Mouse (Mus musculus) MEL (cell line): ENCODE data around the gene Sertad2. TPM values are rescaled to one million over a fixed set of nuclear protein-coding genes. Genes with fewer than 3 reads are reported as not detected.

ENCODE experiments used
- DNase-seq: peaks from one replicate; pipeline ENCODE4 v3.0.0; 2011; ENCODE audit warnings: low read depth, low spot score
- H3K27ac ChIP-seq: 2 replicates; pipeline ENCODE4 v1.5.1; 2012; ENCODE audit warnings: low read depth, mild to moderate bottlenecking, control low read depth, low read length, moderate library complexity; ENCODE audit not compliant: control insufficient read depth
- H3K27me3 ChIP-seq, 2 experiments: fragments of 150-350 bp in 1 of 2; sonication (generic) in 1 of 2; 2 replicates each; pipeline ENCODE4 v1.6.1; 2012; ENCODE audit warnings: low read length in 2 of 2, mild to moderate bottlenecking in 2 of 2, improper control_type of control experiment in 1 of 2, moderate library complexity in 1 of 2; ENCODE audit not compliant: insufficient read depth in 2 of 2, control insufficient read depth in 1 of 2
- H3K36me3 ChIP-seq, 2 experiments: 2 replicates each; pipeline ENCODE4 v1.6.1; 2012 to 2014; ENCODE audit warnings: low read length in 2 of 2, improper control_type of control experiment in 1 of 2, inconsistent platforms in 1 of 2, mild to moderate bottlenecking in 1 of 2; ENCODE audit not compliant: insufficient read depth in 2 of 2, control insufficient read depth in 1 of 2
- H3K4me1 ChIP-seq, 2 experiments: fragments of 150-350 bp in 1 of 2; sonication (generic) in 1 of 2; 2 replicates each; pipeline ENCODE4 v1.6.1; 2012; ENCODE audit warnings: low read length in 2 of 2, improper control_type of control experiment in 1 of 2, mild to moderate bottlenecking in 1 of 2; ENCODE audit not compliant: insufficient read depth in 2 of 2, control insufficient read depth in 1 of 2
- H3K4me3 ChIP-seq, 2 experiments: fragments of 150-350 bp in 1 of 2; sonication (generic) in 1 of 2; 2 replicates each; pipeline ENCODE4 v1.5.1; 2012; ENCODE audit warnings: low read depth in 2 of 2, low read length in 2 of 2, mild to moderate bottlenecking in 2 of 2, moderate library complexity in 2 of 2, control low read depth in 1 of 2, improper control_type of control experiment in 1 of 2; ENCODE audit not compliant: control insufficient read depth in 1 of 2, insufficient read depth in 1 of 2
- H3K79me2 ChIP-seq: 2 replicates; pipeline ENCODE4 v1.6.1; 2012; ENCODE audit warnings: mild to moderate bottlenecking, low read length, moderate library complexity; ENCODE audit not compliant: control insufficient read depth, poor library complexity, insufficient read depth
- H3K9ac ChIP-seq: 2 replicates; pipeline ENCODE4 v1.6.1; 2012; ENCODE audit warnings: low read depth, mild to moderate bottlenecking, control low read depth, low read length, moderate library complexity; ENCODE audit not compliant: control insufficient read depth, poor library complexity, severe bottlenecking
- H3K9me3 ChIP-seq: fragments of 150-350 bp; sonication (generic); replicated peaks from 2 replicates; pipeline ENCODE4 v1.6.1; 2012; ENCODE audit warnings: mild to moderate bottlenecking, low read length, improper control_type of control experiment, moderate library complexity; ENCODE audit not compliant: insufficient read depth
- EP300 ChIP-seq, 2 experiments: IDR thresholded peaks; 2 replicates each; pipeline ENCODE4 v1.6.1; 2011; ENCODE audit warnings: improper control_type of control experiment in 2 of 2, low read length in 2 of 2, low read depth in 1 of 2, mild to moderate bottlenecking in 1 of 2
- GATA1 ChIP-seq: IDR thresholded peaks from 2 replicates; pipeline ENCODE4 v1.6.1; 2011; ENCODE audit warnings: low read depth, low read length, improper control_type of control experiment
- HCFC1 ChIP-seq: IDR thresholded peaks from 2 replicates; pipeline ENCODE4 v1.6.1; 2012; ENCODE audit warnings: low read depth, mild to moderate bottlenecking, inconsistent platforms, low read length, improper control_type of control experiment, moderate library complexity
- KAT2A ChIP-seq: conservative IDR thresholded peaks from 2 replicates; pipeline ENCODE4 v1.6.1; 2012; ENCODE audit warnings: low read depth, low read length, improper control_type of control experiment, inconsistent platforms
- MYB ChIP-seq: IDR thresholded peaks from 2 replicates; pipeline ENCODE4 v1.6.1; 2011; ENCODE audit warnings: mild to moderate bottlenecking, low read depth, low read length, improper control_type of control experiment
- MYC ChIP-seq: IDR thresholded peaks from 2 replicates; pipeline ENCODE4 v1.6.1; 2011; ENCODE audit warnings: low read depth, mild to moderate bottlenecking, low read length, improper control_type of control experiment, moderate library complexity
- NRF1 ChIP-seq: IDR thresholded peaks from 2 replicates; pipeline ENCODE4 v1.6.1; 2014; ENCODE audit warnings: low read depth, mild to moderate bottlenecking, inconsistent platforms, low read length, improper control_type of control experiment, moderate library complexity; ENCODE audit not compliant: poor library complexity, insufficient read depth, severe bottlenecking
- POLR2A ChIP-seq, 2 experiments: IDR thresholded peaks; 2 replicates each; pipeline ENCODE4 v1.6.1; 2011 to 2012; ENCODE audit warnings: low read length in 2 of 2, mild to moderate bottlenecking in 2 of 2, control low read depth in 1 of 2, improper control_type of control experiment in 1 of 2, low read depth in 1 of 2, moderate library complexity in 1 of 2; ENCODE audit not compliant: control insufficient read depth in 1 of 2, insufficient read depth in 1 of 2, poor library complexity in 1 of 2
- POLR2AphosphoS2 ChIP-seq: IDR thresholded peaks from 2 replicates; pipeline ENCODE4 v1.6.1; 2011; ENCODE audit warnings: low read length, improper control_type of control experiment
- SIN3A ChIP-seq: IDR thresholded peaks from 2 replicates; pipeline ENCODE4 v1.6.1; 2012; ENCODE audit warnings: low read length, improper control_type of control experiment, inconsistent platforms
- TAL1 ChIP-seq: IDR thresholded peaks from 2 replicates; pipeline ENCODE4 v1.6.1; 2012; ENCODE audit warnings: mild to moderate bottlenecking, inconsistent platforms, low read length, moderate library complexity, mixed read lengths
- TBP ChIP-seq: IDR thresholded peaks from 2 replicates; pipeline ENCODE4 v1.8.0; 2011; ENCODE audit warnings: low read depth, low read length, improper control_type of control experiment
- TCF12 ChIP-seq: IDR thresholded peaks from 2 replicates; pipeline ENCODE4 v1.6.1; 2014; ENCODE audit warnings: low read depth, mild to moderate bottlenecking, inconsistent platforms, low read length, improper control_type of control experiment, moderate library complexity
- ZKSCAN1 ChIP-seq: IDR thresholded peaks from 2 replicates; pipeline ENCODE4 v1.6.1; 2012; ENCODE audit warnings: low read depth, mild to moderate bottlenecking, inconsistent platforms, low read length, improper control_type of control experiment, moderate library complexity
- ZMIZ1 ChIP-seq: IDR thresholded peaks from 2 replicates; pipeline ENCODE4 v1.6.1; 2012; ENCODE audit warnings: low read depth, mild to moderate bottlenecking, inconsistent platforms, low read length, improper control_type of control experiment, moderate library complexity
- polyA plus RNA-seq, 2 experiments: library from polyadenylated mRNA; stranded (reverse) in 1 of 2; unstranded in 1 of 2; fragments of >175 nt in 1 of 2; fragments of >200 nt in 1 of 2; gene quantifications; 2 replicates each; pipeline versions ENCODE4 v1.2.1 to v1.2.4; 2012; ENCODE audit warnings: low replicate concordance in 2 of 2, low read depth in 1 of 2; ENCODE audit not compliant: insufficient read length in 2 of 2, insufficient read depth in 1 of 2, missing spikeins in 1 of 2
- total RNA-seq: library from RNA; depleted of rRNA; stranded (reverse); fragments of 300-350 nt; gene quantifications from 2 replicates; pipeline ENCODE4 v1.2.3, GENCODE M21; 2012

Gene Sertad2
- total and polyA plus RNA-seq, 3 experiments: 7.0 to 11.5 TPM; not detected in 1

DNA sequence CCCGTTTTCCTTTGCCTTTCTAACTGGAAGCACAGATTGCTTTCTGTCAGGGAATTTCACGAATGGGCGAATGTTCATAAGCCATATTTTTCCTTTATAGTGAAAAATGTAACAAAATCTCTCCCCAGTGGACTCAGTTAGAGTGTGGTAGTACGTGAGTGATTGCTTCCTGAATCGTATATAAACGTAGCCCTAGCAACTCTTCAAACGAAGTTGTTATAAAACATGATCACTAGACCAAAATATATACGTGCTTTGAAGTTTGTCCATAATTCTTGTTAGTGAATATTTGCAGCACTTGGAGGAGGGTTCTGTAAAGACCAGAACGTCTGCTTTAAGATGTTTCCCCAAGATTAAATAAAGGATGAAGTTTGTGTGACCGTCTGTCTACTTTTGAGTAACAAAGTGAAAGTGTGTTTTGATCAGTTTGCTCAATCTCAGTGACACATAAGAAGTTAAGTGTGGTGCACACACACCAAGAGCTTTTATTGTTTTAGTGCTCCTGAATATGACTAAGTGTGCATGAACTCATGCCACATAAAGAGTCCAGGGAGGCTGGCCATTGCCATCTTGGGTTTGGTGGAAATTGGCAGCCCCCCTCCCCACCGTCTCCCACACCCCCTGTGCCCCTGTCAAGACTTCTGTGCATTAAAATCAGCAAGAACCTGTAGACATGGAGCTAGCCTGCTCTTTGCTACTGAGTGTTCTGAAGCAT is 16.3 kb downstream of the Sertad2 start:
- no peaks in the 10 kb centered on the region for H3K79me2 ChIP-seq
- peaks cover 6 to 26% of the 10 kb centered on the region in 2 experiments for H3K4me1 ChIP-seq
- H3K9ac ChIP-seq: no peak overlapping the region
- DNase-seq: no peak
- TF ChIP-seq MYB (no peak), KAT2A (no peak), SIN3A (no peak), TBP (no peak), HCFC1 (no peak), NRF1 (no peak), POLR2AphosphoS2 (no peak), POLR2A (IDR thresholded peaks at IDR 0.05; ENCODE audit: control insufficient read depth in 1 of 2, insufficient read depth in 1 of 2, low read depth in 1 of 2, low read length in 2 of 2, poor library complexity in 1 of 2) (no peak)
- H3K4me3 ChIP-seq: no peak overlapping the region
- peaks cover 0 to 27% of the 10 kb centered on the region in 2 experiments; a peak in 2 of 4 replicates for H3K36me3 ChIP-seq
- no peak overlapping the region for H3K27ac ChIP-seq
- H3K27me3 ChIP-seq: no peaks in the 10 kb centered on the region
- H3K9me3 ChIP-seq: no peaks in the 10 kb centered on the region

DNA sequence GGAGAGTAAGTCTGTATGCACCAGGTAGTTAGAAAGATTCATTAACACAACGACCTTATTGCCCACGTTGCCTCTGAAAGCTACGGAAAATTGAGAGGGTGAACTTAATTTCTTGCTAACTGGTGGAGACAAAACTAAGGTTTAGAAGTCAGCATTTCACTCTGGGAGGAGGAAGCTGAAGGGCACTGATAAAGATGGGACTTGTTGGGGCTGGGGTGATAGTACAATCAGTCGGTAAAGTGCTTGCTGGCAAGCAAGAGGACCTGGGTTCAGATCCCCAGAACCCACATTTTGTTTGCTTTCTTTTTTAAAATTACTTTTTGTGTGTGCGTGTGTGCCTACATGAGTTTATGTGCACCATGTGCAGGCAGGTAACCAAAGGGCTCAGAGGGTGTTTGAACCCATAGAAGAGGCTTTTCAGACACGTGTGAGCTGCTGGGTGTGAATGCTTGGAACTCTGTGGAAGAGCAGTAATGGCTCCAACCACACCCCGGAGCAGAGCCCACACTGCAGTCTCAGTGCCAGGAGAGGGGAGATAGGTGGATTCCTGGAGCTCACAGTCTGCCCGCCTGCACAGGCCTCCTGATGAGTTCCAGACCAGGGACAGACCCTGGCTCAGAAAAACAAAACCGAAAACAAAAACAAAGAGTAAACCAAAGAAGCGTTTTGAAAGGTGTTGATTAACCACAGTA is 17.0 kb downstream of the Sertad2 start:
- peaks cover 6 to 22% of the 10 kb centered on the region in 2 experiments for H3K4me1 ChIP-seq
- peak overlapping the region; percentile 1; the same call in 1 of the 2 replicates for H3K27ac ChIP-seq
- no peaks in the 10 kb centered on the region for H3K9me3 ChIP-seq
- H3K4me3 ChIP-seq: no peak overlapping the region
- H3K79me2 ChIP-seq: no peaks in the 10 kb centered on the region
- H3K27me3 ChIP-seq: no peaks in the 10 kb centered on the region
- H3K9ac ChIP-seq: no peak overlapping the region
- peak; percentile 62 for DNase-seq
- peaks cover 0 to 26% of the 10 kb centered on the region in 2 experiments; a peak in 2 of 4 replicates for H3K36me3 ChIP-seq
- TF ChIP-seq ZKSCAN1 (no peak), TCF12 (peak; percentile 74; the same call in 1 of the 2 replicates), MYC (no peak), EP300 (IDR thresholded peaks at IDR 0.05; ENCODE audit: low read depth in 1 of 2, low read length in 2 of 2) (peak; percentile 39 to 68; a peak in 3 of 4 replicates), ZMIZ1 (no peak), GATA1 (peak; percentile 80), TAL1 (peak; percentile 50)
